Mouse (Mus musculus) c-Kit-positive CD71-negative TER-119-negative erythroid progenitor cells, embryonic 14.5 days (primary cell): ENCODE measurements around the gene Itgb6.

Experiments
- DNase-seq: peaks from one replicate; pipeline ENCODE4 v3.0.0-alpha.2; 2013; ENCODE audit warnings: low read depth

Itgb6 gene

DNA sequence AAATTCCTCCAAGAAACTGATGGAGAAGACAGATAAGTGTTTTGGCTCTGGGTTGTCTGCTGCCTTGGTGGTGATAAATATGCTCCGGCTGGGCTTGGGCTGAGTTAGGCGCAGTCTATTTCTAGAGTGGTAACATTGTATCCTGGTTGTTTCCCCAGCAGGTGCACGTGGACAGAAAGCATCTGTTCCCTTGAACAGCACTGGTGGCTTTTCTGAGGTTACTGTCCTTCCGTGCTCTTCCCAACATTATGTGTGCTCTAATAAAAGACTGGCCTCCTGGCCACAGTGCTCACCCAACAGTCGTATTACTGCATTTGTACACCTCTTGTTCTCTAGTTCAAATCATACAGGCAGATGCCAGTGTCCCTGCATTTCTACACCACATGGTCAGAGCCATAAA lies 9.6 kb downstream of the Itgb6 start:
- no peak for DNase-seq

DNA sequence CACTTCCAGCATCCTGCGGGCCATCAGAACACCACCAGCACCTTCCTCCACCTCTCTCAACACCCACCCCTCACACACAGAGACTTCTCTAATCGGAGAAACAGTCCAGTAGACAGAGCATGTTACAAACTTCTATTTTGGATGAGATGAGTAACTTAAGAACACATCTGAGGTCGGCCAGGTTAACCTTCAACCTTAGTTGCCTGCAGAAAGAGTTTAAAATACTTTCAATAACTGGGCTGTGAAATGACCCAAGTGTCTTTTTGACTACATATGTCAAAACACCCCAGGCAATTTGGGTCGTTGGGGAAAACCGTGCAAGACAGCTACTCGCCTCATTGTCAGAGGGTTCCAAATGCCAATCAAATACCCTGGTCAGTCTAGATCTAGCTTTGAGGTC lies 10.0 kb downstream of the Itgb6 start:
- no peak for DNase-seq

DNA sequence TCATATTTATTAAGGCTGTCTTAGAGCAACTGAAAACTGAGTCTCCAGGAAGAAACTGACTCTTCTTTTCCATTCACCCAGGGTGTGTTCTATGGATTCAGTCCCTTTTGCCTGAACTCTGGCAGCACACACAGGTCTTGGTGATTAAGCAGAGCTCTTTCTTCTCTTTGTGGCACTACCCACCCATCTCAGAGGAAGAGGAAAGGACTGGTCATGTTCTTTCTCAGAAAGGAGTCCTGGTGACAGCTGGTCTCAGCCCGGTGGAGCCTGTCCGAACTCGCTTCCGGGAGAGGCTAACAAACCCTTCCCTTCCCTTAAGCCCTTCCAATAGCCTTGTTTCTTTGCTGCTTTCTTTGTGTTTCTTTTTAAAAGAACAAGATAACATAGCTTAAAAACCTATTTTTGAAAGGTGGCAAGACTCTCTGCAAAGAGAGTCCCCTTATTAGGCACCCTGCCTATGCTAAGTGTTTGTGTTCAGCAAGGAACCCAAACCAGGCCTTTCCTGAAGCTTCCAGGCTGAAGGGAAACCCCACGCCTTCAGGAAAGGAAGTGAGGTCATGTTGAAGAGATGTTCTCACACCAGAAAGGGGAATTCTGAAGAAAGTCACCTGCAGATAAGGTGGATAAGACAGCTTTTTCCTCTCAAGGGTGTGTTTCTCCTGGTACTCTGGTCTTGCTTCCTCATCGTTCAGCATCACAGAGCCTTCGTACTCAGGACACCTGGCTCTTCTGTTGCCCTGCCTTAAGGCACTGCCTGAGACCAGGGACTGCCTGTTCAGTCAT lies 11.2 kb downstream of the Itgb6 start:
- DNase-seq, result no peak

DNA sequence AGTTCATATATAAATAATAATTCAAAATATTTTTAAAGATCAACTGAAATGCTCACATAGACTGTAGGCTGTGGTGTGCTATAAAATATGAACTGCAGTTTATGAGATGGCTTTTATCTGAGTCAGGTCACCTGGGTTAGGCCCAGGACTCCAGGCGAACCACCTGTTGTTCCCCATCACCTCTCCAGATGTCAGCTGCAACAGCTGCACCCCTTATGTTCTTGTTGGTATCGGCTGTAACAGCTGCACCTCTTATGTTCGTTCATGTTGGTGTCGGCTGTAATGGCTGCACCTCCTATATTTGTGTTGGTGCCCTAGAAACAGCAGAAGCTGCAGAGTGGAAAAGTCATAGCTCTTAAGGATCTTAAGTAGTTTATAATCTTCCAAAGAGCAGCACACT lies 12.1 kb downstream of the Itgb6 start:
- DNase-seq, result no peak

DNA sequence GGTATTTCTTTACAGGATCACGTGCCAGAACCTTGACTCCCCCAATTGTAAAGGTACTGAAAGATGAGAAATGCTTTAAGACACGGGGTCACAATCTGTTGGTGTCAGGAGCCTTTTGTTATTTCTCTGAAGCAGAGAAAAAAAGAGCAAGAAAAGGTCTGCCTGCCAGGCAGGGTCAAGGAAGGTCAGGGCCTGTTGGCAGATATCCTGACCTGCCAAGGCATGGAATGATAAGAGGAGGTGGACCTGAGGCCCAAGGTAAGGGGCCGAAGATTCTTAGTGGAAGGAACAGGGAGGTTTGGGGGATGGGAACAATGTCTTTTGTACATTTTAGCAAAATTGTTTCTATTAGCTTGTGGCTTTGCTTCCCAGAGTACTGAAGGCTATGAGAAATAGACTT lies 13.8 kb downstream of the Itgb6 start:
- DNase-seq, result no peak

DNA sequence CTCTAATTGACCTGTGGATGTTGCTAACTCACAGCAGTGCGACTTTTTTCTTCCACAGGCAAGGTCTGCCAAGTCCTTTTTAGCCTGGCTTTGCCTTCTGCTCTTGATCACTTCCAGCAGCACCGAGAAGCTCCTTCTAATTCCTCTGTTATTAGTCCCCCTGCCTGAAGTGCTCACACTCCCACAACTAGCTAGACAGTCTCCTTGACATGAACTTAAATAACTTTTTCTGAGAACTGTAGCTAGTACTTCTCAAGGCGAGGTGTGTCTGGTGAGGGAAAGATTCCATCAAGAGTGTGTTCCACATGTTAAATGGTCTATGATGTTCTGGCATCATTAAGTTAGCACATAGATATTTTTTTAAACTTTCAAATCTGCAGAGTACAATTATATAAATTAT lies 15.6 kb downstream of the Itgb6 start:
- no peak for DNase-seq

DNA sequence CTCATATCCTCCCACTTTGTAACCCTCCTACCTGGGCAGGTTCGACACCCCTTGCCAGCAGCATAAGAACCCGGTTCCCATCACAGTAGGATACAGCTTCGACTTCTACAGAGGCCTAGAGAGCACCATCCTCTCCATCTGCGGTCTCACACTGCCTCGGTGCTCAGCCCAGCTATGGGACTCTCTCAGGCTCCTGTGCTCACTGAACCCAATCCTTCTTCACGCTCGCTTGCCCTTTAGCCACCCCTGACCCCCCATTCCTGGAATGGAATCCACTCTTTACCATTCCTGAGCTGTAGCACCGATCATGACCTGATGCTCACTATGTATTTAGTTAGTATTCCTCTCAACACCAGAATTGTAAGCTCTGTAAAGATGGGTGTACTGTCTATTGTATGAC lies 17.0 kb downstream of the Itgb6 start:
- DNase-seq, result no peak

DNA sequence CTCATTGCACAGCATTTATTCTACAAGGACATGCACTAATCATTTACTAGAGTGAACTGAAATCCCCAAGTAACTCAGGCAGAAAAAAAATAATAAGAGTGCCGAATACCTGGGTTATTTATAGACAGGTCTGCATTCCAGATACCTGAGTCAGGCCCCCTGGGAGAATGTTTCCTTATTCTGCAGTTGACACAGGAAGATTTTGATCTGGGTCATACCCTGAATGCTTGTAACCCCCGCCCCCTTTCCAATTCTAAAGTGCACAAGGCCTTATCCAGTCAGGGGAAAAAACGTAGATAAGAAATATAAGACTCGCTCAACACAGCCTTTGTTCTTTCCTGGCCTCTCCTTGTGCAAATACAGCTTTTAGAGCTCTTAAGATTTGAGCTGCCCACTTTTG lies 19.1 kb downstream of the Itgb6 start:
- DNase-seq, result no peak

DNA sequence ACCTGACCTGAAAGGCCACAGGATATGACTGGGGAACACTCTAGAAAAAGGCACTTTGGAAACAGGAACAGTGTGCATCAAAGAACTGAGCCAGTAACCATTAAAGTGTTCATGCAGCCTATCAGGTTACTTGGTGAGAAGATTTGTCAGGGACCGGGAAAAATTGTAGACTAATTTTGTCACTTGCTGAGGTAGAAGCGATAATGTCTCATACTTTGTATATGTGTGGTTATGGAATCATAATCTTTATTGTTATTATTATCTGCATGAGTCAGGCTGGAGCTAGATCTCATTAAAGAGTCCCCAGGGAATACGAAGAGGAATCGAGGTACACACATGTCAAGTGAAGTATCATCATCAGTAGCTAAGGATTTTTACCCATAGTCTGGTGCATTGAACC lies 21.5 kb downstream of the Itgb6 start:
- no peak for DNase-seq

DNA sequence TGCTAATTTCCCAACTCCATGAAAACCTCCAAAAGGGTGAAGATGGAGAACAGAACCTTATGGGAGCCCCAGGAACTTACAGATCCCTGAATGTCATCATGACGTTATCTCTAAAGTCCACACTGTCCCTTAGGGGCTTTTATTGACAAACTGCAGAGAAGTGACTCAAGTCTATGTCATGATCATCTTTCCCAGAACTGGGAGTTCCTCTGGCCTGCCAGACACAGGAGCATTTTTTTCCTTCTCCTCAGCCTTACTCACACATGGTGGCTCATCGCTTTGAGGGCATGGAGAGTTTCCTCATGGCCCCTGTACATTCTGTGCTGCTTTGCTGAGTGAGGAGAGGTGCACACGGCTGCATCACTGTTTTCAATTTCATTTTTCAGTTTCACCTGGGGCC lies 22.4 kb downstream of the Itgb6 start:
- no peak for DNase-seq

DNA sequence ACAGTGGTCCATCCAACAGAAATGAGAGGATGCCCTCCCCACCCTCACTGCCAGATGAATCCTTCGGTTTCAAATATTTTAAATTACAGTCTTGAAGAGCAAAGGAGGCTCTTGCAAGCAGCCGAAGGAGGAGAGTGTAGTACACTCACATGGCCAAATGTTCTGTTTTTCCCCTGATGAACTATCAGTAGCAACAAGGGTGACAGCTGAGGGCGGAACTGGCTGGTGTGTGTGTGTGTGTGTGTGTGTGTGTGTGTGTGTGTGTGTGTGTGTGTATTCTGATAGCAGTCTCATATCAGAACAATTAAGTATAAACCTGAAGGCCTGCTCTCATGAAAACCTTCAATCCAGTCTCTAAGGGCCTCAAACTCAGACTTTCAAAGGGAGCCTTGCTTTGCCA lies 22.9 kb downstream of the Itgb6 start:
- DNase-seq, result no peak

DNA sequence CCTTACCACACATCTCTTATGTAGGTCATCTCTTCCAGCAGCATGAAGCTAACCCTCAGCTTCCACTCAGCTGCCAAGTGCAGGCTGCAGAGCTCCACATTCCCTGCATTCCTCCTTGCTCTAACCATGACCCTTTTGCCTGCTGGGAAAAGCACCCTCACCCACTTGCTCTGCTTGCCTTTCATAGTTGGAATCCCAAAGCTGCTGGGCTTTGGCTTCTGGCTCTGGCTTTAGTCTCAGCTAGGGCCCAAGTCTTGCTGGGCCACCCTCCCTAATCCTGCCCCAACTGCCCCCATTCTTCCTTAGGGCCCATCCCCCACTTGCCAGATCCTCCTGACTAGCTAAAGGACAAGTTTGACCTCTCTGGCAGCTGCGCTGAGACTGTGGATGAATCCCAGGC lies 24.3 kb downstream of the Itgb6 start:
- DNase-seq, result no peak

DNA sequence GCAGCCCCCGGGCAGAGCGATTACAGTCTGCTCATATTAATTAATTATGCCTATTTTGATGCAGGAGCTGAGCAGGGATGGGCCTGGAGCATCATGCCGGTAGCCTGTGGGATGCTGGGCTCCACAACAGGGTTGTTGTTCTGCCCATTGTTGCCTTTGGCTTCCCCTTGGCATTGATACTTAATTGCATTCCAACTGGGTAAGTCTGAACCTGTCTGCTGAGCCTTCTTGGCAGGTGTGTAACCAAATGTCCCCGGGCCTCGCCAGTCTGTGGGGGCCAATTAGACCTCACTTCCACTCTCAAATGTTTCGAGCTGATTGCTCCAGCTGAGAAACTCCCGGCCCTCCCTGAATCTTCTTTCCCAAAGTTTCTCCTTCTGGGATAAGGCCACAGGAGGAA lies 24.9 kb downstream of the Itgb6 start:
- DNase-seq, result no peak

DNA sequence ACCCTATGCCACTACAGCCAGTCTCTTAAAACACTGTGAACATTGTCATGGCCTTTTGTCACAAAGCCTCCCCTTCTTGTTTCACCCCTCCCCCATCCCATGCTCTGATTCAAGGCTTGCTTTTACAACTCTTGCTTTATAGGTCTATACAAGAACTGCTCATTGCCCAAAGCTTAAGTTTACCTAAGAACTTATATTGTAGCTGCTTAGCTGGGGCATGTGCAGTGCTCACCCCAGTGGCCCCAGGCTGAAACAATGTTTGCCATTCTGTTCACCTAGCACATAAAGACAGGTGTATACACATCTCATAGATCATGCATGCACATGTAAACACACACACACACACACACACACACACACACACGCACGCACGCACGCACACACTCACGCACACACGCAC lies 25.9 kb downstream of the Itgb6 start:
- DNase-seq, result no peak

DNA sequence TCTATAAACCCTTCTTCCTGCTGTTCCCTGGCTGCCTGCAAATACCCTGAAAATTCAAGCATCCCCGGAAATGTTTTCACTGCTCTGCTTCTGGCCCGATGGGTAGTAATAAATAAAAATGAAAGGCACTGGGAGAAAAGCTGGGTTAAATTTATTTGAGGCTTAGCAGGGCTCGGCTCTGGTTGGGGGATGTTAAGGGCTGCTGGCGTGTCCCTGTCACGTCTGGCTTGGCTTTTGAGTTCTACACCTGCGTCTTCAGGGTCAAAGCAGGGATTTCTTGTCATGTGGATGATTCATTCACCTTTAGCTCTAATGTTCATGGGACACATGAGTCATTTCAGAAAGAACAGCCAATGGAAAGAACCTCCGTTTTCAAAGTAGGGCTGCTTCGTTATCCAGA lies 26.7 kb downstream of the Itgb6 start:
- DNase-seq, result no peak

DNA sequence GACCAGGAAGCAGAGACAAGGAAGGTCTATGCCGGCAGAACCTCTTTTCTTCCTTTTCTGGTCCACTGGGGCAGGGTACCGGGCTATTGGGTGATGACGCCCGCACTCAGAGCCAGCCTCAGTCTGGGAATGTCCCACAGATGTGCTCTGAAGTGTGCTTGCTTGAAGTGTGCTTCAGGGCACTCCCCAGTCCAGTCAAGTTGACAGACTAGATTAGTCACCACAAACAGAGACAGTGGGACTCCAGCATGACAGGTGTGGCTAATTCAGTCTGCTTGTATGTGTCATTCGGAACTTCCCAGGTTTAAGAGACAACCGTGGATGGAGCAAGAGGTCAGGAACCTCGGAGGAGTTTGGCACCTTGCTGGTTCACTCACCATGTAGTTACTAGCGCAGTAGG lies 27.9 kb downstream of the Itgb6 start:
- no peak for DNase-seq

DNA sequence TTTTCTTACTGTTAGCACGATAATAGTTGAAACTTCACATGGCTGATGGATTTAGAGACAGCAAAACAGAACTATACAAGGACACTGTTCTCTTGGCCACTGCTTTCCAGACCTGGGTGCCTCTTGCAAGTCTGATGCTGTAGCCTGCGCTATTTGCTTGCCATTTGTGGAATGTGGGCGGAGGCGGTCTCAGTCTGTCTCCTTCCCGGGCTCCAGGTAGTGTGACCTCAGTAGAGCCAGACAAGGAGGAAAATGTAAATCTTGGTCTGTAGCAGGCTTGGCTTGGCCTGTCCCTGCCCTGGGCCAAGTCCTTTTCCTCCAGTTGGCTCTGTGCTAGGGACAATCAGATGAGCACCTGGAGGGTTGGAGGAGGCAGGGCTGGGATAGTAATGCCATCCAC lies 30.2 kb downstream of the Itgb6 start:
- DNase-seq, result no peak

DNA sequence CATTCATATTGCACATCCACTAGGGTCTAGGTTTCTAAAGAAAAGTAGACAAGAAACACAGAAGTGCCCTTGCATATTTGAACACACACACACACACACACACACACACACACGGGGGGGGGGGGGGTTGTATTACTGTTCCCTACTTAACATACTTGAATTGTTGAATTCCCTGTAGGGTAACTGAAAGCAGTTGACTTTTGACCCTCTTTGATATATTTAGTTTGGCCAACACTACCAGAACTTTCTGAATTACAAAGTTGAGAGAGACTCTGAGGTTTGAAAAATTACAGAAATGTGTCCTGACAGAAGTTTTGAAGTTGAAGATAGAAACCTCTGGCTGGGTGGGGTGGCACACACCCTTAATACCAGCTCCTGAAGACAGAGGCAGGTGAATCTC lies 32.2 kb downstream of the Itgb6 start:
- no peak for DNase-seq

DNA sequence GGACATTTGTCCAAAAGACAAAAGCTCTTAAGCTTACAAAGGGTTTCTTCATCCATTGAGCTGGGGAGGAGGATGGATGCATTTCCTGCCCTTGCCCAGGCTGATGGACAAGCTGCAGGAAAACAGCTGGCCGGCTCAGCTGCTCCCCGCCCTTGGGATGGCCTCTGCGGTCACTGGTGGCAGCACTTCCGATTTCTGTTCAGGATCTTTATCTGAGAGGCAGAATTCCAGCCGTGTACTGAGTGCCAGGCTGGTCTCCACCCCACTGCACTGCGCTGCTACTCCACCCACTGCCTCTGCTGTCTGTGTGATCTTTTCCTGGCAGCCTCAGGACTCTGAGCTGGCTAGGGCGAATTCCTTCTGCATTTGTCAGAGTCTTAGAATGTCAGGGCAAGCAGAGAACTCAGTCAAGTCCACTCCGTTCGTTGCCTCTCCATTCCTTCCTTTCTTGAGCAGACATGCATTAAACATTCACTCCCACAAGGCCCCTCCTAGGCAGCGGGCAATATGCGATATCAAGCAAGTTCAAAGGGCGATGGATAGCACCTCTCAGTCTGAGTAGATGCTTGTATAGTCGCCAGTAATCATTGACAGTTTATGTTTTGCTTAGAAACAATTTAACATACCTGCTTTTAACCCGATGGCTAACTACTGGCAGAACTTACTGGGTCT lies 33.4 kb downstream of the Itgb6 start:
- no peak for DNase-seq

DNA sequence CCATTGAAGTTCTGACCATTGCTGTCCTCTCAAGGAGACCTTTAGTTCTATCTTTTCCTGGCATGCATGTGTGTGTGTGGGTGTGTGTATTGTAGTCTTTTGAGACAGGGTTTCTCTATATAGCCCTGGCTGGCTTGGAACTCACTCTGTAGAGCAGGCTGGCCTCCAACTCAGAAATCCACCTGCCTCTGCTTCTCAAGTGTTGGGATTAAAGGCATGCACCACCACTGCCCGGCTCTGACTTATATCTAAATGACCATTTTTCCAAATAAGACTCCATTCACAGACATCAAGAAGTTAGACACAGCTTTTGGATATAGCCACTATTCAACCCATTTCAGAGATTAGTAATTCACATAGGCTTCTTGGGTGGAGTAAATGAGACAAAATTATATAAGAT lies 34.3 kb downstream of the Itgb6 start:
- no peak for DNase-seq

DNA sequence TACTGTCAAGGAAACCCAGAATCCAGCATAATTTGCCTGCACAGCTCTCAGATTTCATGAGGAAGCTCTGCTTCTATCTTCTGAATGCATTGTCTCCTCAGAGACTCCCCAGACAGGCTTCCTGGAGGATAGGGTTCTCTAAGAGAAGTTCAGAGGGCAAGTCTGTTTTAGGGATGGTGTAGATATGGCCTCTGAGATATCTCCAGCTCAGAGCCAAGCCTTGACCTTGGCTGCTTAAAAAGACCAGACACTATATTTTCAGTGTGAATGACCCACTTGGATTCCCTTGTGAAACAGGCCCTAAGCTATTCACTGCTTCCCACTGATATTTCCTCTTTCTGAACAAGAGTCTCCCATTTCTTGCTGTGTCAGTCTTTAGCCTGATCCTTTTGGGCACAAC lies 36.5 kb downstream of the Itgb6 start:
- DNase-seq, result no peak

DNA sequence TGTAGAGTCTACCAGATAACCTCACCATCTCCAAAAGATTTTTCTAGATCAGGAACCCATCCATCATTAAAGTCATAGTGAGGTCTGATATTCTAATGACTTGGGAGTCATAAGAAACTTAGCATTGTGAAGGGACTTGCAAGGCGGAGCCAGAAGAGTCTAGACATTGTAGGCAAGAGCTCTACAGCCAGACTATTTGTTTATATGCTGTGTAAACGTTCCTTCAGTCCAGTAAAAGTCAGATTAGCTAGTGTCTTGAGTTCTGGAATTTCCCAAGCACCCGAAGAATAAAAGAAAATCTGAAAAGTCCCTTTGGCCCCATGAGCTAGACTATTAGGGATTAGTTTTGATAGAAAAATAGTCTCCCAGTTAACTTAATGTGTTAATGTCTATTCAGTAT lies 38.3 kb downstream of the Itgb6 start:
- no peak for DNase-seq

DNA sequence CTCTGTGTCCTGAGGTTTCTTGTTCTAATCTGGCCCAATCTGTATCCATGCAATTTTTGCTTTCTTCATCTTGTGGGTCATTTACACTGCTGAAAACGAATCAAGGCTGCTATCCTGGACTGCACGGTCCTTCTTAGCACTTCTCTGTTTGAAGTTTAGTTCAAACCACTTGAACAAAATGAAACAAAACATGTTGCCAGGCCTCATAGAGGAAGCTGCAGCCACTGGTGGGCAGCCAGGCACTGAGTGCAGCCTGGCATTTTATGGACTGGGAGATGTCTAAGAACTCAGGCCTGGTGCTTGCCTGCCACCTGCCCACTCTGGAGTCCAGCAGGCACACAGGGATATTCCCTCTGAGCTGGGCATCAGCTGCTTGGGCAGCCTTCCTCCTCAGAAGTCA lies 39.9 kb downstream of the Itgb6 start:
- DNase-seq, result no peak

DNA sequence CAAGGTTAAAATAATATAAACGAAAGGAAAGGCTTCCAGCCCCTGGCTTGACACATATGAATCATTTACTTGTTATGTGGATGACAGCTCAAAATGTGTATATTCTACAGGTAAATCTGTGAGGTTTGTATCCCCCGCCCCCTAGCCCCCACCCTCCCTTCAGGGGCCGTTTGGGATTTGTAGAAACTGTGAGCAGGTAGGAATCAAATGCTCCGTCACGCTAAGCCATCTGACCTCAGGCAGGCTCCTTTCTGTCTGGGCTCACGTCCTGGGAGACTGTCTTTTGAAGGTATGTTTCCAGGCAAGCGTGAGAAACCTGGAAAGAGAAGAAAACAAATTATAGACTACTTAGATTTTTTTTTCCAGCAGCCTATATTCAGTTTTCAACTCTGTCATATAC lies 48.0 kb downstream of the Itgb6 start:
- DNase-seq, result no peak
